Mouse (Mus musculus) WW6 (cell line): ENCODE measurements around the gene E330009J07Rik.

Experiments
- DNase-seq: peaks from one replicate; pipeline ENCODE4 v3.0.0-alpha.2; 2013; ENCODE audit warnings: low read depth, low spot score

E330009J07Rik gene

DNA sequence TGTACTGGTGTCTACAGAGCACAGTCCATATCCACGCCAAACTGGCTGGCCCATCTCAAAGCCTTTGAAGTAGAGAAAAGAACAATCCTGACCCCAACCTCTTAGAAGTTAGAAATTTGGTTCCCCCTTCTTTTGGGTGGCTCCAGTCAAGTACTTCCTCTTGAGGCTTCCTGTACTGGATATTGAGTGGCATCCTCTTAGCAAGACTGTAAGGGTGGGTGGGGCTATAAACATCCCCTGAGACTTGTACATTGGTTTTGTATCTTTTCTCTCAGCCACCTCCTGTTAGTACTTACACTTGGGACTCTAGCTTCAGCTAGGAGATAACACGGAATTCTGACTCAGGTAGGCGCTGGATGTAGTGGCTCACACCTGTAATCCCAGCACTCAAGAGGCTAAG, 5.7 kb downstream of the E330009J07Rik start:
- no peak for DNase-seq

DNA sequence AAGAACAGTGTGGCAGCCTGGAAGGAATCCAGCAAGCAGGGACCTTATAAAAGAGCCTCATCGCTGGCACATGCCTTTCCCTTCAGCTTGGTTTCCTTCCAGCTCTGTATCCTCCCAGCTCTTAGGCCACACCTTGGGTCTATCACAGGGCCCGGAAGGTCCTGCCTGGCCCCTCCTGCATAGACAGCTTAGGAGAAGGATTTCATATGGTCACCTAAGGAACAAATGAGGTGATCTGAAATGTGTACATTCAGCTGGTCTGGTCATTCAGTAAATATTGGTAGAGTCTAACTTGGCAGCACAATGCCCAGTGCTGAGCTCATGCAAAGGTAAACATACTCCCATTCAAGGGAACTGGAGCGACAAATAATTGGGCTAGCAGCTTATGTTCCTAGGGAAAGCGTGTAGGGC, 6.4 kb downstream of the E330009J07Rik start:
- no peak for DNase-seq

DNA sequence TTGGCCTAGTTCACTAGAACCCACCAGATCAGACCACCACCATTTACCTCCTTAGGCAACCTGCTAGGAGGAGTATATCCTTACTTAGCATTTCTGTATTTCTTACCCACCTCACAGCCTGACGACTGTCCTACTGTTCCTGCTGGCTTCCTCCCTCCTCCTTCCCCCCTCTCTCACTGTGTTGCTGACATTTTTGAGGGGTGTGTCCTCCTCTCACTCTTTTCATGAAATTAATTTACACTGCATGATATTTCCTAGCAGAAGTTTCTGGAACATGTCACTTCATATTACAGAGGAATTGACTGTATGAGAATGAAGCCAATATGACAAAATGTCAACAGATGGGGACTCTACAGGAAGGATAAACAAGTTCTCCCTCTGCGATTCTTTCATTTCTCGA, 7.2 kb downstream of the E330009J07Rik start:
- DNase-seq, result no peak

DNA sequence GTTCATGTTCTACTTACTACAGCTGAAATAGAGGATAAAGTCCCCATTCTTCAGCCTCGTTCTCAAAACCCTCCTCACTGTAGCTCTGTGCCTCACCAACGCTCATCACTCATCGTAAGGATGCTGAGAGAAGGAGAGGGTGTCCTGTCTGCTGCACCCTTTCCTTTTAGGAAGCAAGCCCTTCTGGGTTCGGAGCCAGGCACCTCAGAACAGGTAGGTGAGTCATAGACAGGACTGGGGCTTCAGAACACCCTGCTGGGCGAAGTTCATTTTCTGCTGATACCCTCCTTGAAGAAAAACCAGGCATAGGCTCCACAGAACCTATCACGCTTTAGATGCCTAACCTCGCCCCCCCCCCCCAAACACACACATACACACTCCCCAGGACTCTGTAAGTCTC, 8.5 kb downstream of the E330009J07Rik start:
- no peak for DNase-seq

DNA sequence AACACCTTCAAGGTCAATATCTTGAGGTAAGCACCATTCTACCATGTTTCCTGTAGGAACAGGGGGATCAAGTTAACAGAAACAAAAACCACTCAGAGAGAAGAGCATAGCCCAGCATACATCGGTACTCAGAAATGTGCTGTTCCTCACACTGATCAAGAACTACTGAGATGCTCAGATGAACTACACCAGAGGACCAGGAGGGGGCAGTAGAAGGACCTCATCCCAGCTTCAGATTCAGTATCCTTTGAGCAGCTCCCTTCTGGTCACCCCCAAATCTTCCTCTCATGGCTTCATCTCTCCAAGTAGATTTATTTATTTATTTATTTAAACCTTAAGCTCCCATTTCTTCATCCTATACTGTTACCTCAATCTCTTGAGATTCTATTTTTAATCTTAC, 12.2 kb downstream of the E330009J07Rik start:
- no peak for DNase-seq

DNA sequence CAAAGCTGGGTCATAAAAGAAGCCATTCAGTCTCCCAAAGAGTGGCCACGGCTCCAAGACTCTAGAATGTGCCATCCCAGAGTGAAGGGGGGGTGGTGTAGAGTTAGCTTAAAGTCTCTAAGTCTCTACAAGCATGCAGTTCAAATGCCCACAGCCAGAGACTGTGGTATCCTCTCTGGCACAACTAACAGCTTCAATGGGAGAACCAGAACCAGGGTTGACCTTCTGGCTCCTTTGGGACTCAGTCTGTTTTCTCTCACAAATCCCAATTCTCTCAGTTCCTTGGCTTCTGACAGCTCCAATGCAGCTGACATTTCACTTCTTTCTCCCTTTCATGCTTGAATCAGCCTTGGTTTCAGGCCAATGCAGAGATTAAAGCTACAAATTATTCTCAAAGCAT, 12.9 kb downstream of the E330009J07Rik start:
- DNase-seq, result no peak

DNA sequence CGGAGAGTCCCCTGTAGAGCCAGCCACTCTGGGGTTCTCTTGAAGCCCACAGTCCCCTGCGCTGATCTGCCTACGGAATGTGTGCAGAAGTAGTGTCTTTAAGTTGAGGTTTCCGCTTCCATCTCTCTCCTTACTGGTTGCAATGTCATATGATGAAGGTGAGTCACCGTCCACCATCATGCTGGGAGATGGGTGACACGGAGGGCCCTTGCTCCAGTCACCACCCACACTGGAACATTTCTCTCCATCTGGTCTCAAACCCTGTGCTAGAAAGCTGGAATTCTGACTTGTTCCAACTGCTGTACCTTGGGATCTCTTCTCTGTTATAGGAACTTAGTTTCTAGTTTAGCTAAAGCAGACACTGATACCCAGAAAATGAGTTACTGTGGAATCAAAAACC, 14.8 kb downstream of the E330009J07Rik start:
- DNase-seq, result no peak

DNA sequence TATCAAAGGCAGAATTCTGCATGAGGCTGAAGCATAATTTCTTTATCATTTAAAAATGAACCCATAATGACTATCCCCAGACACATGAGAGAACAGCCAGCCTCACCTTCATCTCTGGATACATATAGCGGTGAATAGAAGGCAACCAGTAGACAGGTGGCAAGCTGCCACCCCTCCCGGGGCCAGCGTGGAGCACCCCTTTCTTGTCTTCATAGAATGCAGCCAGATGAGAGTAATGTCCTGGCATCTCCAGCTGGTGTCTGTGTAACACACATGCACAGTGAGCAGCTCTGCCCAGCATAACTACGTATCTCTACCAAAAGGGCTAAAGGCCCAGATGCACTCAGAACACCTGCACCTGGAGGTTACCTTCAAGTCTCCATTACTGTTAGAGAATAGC, 17.5 kb downstream of the E330009J07Rik start:
- DNase-seq, result no peak

DNA sequence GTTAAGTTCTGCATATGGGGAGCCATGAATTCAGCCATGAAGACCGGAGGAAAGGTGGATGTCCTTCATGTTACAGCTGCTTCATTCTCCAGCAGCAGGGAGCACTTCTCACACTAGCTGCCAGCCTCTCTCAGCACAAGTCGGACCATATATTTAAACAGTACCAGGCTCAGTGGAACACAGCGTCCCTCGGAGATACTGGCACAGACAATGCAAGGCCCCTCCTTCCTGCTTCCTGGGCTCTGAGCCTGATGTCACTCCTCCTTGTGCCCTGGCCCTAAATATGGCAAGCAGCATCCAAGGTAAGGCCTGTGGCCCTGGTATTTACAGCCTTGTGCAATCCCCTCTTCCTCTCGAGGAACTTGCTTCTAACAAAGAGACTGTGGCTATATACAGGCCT, 20.1 kb downstream of the E330009J07Rik start:
- DNase-seq, result no peak

DNA sequence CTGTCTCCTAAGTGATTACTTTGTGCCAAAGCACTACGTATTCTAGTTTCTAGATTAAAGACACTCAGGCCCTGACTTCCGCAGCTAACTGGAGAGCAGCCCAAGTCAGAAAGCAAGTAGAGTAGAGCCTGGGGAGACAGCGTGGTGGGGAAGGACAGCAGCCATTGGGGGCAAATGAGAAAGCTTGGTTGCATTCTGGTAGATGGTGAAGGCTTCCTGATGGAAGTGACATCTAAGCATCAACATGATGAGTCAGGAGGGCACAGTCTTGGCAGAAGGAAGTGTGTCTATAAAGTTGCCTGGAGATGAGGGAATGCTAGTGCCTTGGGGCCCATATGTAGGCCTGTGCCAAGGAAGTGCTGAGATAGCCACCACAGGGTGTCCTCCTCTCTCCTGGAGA, 22.4 kb downstream of the E330009J07Rik start:
- DNase-seq, result no peak

DNA sequence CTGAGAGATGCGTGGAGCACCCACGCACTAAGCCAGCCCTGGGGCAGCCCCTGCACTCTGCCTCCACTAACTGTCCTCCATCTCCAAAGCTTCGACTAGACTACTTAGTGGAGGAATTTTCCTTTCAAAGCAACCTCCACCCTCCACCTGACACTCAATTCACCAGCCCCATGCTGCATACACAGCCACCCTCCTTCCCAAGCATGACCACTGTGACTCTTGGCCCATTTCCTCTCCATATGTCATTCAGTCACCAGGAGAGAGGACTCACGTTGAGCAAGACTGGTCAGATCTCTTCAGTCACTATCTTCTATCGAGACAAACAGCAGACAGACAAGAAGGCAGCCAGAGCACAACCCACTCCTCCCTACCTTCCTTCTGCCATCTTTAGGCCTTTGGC, 22.9 kb downstream of the E330009J07Rik start:
- no peak for DNase-seq

DNA sequence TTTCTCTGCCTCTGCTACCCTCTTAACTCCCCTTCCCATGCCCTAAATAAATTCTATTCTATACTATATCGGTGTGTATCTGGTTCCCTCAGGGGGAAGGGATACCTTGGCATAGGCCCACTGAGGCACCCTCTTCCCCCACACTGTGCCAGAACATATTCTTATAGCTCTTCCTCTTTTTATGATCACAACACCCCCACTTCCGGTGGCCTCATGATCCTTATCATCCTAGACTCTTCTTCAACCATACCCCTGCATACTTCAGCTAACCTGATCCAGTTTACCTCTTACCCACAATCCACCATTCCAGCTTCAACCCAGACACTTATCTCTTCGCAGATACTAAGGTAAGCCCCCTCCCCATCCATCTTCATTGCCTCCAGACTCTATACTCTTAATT, 24.9 kb downstream of the E330009J07Rik start:
- no peak for DNase-seq

DNA sequence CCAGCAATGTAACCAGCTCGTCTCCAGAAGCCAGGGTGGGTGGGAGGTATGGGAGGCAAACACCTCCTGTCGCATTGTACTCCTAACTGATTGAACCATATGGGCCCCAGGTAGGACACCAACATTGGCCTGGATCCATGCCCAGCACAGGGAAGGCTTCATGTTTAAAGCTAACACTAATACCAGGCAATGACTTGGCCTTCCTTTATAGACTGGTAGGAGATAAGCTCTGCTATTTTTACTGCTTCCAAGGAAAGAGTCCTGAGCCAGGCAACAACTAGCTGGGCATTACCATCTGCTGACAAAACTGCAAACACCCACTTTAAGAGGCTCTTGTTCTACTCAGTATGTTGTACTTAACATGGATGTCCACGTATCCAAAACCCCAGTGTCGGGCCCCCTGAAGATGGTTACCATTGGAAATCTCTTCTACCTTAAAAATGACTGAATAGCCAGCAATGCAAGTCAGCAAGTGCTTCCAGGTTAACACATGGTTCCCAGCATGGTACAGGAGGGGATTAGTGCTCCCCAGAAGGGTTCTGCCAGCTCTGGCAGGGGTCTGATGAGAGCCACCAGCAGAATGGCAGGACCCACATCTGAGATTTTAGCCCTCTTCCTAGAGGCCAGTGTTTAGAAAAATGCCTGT, 32.2 kb downstream of the E330009J07Rik start:
- DNase-seq, result no peak

DNA sequence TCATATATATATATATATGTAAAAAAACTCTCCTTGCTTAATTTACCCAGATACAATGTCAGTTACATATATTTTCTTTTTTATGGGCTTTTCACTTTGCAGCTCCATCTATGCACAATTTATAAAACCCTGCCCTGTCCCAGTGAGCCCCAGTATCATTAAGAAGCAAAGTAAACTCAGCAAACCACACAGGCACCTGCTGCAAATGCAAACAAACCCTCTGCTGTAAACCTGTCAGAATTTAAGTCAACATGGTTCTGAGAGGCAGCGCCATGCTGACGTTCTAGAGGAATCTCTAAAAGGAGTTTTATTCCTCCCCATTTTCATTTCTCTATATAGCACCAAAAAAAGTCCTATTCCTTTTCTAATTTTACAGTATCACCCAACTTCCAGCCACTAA, 33.9 kb downstream of the E330009J07Rik start:
- no peak for DNase-seq

DNA sequence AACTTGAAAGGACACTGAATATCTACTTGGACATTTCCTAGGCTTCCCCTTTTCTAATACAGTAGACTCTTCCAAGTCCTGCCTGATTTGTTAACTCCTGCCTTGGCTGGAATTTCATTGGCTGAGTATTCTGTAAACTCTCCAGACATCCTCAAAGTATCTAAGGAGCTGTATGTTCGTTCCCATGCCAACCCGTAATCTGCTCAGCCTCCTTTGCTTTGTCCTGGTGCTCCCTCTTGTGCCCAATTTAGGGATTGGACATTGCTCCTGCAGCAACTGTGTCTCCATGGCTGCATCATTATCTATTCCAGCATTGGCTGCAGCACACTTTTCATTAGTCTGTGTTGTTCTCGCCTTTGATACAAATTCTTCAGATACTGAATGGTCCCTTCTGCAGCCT, 42.7 kb downstream of the E330009J07Rik start:
- DNase-seq, result peak; percentile 33

DNA sequence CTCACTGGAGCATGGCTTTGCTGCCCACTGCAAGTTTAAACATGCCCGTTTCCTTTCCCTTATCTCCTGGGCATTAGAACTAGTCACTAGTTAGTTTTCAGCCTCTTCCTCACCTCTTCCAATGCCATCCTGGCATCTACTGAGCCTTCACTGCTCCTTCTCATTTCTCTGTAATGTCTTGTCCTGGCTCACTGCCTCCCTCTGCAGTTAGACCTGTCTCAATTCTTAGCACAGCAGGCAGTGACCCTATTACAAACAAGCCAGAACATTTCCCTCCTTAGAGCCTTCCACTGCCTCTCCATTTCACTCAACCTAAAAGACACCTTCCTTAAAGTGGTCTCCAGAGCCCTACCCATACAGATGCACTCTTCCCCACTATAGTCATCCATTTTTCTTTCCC, 45.0 kb downstream of the E330009J07Rik start:
- DNase-seq, result no peak

DNA sequence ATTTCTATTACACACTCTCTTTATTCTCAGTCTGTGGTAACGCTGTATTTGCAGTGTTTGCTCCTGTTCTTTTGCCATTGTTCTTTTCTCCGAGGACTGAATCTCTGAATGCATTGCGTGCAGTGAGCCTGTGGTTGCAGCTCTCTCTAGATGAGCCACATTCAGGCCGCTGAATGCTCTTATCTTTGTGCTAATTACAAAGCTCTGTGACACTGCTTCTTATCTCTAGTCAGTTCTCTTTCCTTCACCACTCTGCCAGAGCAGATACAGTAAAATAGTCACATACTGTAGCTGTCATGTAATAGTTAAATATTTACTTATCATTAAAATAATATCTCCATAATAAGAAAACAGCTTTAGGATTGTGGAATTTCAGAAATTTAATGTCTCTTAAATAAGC, 47.3 kb downstream of the E330009J07Rik start:
- DNase-seq, result no peak

DNA sequence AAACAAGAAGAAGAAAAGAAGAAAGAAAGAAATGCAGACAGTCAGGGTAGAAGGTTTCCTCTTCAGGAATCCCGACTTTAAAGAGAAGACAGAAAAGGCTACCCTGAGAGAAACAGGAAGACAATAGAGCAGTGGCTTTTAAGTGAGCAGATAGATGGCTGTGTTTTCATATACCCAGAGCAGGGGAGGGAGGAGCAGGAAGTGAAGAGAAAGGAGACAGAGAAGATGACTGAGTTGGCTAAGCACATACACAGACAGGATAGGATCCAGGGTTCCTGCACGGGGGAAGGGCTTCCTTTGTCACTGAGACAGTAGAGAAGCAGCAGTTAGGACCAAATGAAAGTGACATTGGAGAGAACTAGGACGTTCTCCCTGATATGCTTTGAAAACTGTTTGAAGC, 50.3 kb downstream of the E330009J07Rik start:
- no peak for DNase-seq

DNA sequence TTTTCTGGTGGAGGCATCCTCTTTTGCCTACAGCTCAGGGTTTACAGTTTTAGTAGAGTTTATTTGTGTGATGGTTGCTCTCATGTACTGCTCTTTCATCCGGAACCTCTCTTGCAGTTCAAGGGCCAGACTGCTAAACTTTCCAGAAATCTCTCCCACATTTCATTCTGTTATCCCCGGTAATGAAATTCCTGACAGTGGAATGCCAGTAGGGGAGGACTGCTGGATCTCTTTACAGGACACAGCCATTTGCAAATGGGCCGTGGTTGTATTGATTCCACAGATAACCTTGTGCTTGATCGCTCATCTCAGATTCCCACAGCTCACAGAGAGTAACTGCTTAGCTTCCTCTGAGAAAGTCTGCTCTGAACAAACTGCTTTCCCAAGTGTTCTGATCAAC, 54.0 kb downstream of the E330009J07Rik start:
- DNase-seq, result no peak

DNA sequence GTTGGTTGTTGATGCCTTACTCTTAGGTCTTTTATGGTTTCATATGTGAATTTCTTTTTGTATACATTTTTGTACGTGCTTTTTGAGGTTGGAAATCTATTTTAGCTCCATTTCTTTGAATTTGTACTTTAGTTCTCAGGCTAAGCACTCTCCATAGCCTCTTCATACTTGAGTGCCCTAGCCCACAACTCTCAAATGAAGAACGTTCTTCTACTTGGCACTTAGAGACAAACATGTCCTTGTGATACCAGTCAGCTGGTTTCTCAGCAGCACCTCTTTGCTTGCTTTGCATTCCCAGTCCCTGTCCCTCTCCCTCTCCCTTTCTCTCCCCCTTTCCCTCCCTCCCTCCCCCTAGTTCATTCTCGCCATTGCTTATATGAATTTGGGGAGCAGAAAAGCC, 55.8 kb downstream of the E330009J07Rik start:
- DNase-seq, result no peak

DNA sequence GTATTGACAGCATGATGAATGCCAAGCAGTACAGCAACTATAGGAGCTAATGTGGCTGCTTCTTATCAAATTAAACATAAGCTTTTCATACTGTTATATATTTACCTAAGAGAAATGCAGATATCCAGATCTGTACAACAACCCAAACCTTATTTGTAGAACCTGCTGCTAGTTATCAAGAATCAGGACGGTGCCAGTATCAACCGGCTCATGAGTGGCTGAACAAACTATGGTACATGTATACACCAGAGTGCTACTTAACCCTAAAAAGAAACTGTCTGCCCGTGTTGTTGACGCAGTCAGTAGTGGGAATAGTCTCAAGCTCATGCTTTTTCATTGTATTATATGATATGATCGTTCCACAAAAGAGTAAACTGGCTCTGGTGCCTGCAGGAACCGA, 64.9 kb downstream of the E330009J07Rik start:
- no peak for DNase-seq

DNA sequence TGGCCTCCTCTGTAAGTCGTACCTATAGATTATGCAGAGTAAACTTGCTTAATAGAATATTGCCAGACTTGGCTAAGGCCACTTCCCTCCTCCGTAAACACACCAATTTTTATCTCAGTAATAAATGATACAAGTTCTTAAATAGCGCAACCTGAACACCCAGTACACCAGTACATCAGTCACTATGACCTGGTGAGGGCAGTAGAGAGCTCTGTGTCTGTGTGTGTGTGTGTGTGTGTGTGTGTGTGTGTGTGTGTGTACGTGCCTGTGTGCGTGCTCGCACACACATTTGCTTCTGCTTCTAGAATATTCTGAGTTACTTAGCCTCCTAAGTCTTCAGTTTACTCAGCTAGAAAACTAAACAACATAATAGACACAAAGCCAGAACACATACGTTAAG, 82.6 kb downstream of the E330009J07Rik start:
- DNase-seq, result no peak
